Mouse (Mus musculus) myocyte (in vitro differentiated cells): Measurements from ENCODE around the gene Olfr670. TPM values are rescaled to one million over a fixed set of nuclear protein-coding genes. Genes with fewer than 3 reads are reported as not detected.

Experiments
- H3K27me3 ChIP-seq: one replicate; pipeline ENCODE4 v1.6.1; 2011; ENCODE audit not compliant: control insufficient read depth, insufficient read depth, insufficient read length
- H3K36me3 ChIP-seq: one replicate; pipeline ENCODE4 v1.6.1; 2011; ENCODE audit not compliant: control insufficient read depth, insufficient read depth
- H3K4me2 ChIP-seq: one replicate; pipeline ENCODE4 v1.6.1; 2011; ENCODE audit warnings: low read depth, control low read depth
- H3K4me3 ChIP-seq: one replicate; pipeline ENCODE4 v1.5.1; 2011; ENCODE audit warnings: mild to moderate bottlenecking, control low read depth, moderate library complexity
- H3K79me2 ChIP-seq: one replicate; pipeline ENCODE4 v1.6.1; 2011; ENCODE audit not compliant: control insufficient read depth, insufficient read depth
- H3ac ChIP-seq: one replicate; pipeline ENCODE4 v1.6.1; 2011; ENCODE audit not compliant: control insufficient read depth, insufficient read length
- CEBPB ChIP-seq: IDR thresholded peaks from 2 replicates; pipeline ENCODE4 v1.6.1; 2011; ENCODE audit warnings: mild to moderate bottlenecking, moderate library complexity; ENCODE audit not compliant: poor library complexity, insufficient read depth, severe bottlenecking
- E2F4 ChIP-seq: IDR thresholded peaks from one replicate; pipeline ENCODE4 v1.6.1; 2011; ENCODE audit warnings: mild to moderate bottlenecking, control low read depth, moderate library complexity; ENCODE audit not compliant: insufficient read depth
- MAX ChIP-seq: IDR thresholded peaks from one replicate; pipeline ENCODE4 v1.6.1; 2011; ENCODE audit warnings: low read depth, mild to moderate bottlenecking, control low read depth
- MYOD1 ChIP-seq, 3 experiments: IDR thresholded peaks; one replicate each; pipeline ENCODE4 v1.6.1; 2011; ENCODE audit warnings: control low read depth in 2 of 3, low read depth in 2 of 3, mild to moderate bottlenecking in 2 of 3, moderate library complexity in 1 of 3; ENCODE audit not compliant: insufficient read length in 2 of 3, control insufficient read depth in 1 of 3
- MYOG ChIP-seq, 3 experiments: IDR thresholded peaks; one replicate each; pipeline ENCODE4 v1.6.1; 2011; ENCODE audit warnings: control low read depth in 2 of 3, low read depth in 2 of 3, mild to moderate bottlenecking in 2 of 3; ENCODE audit not compliant: insufficient read length in 2 of 3, control insufficient read depth in 1 of 3, insufficient read depth in 1 of 3
- POLR2A ChIP-seq: IDR thresholded peaks from one replicate; pipeline ENCODE4 v1.6.1; 2011; ENCODE audit warnings: low read depth, mild to moderate bottlenecking, control low read depth, moderate library complexity; ENCODE audit not compliant: insufficient read length
- POLR2AphosphoS2 ChIP-seq: IDR thresholded peaks from one replicate; pipeline ENCODE4 v1.6.1; 2011; ENCODE audit warnings: low read depth, control low read depth; ENCODE audit not compliant: insufficient read length
- REST ChIP-seq: IDR thresholded peaks from one replicate; pipeline ENCODE4 v1.6.1; 2011; ENCODE audit warnings: mild to moderate bottlenecking, control low read depth, moderate library complexity; ENCODE audit not compliant: insufficient read depth, insufficient read length
- SRF ChIP-seq: IDR thresholded peaks from one replicate; pipeline ENCODE4 v1.6.1; 2011; ENCODE audit warnings: low read depth; ENCODE audit not compliant: control insufficient read depth, insufficient read length
- TCF12 ChIP-seq: IDR thresholded peaks from one replicate; pipeline ENCODE4 v1.6.1; 2011; ENCODE audit warnings: mild to moderate bottlenecking, control low read depth; ENCODE audit not compliant: poor library complexity, insufficient read depth, severe bottlenecking
- TCF3 ChIP-seq: IDR thresholded peaks from one replicate; pipeline ENCODE4 v1.6.1; 2011; ENCODE audit warnings: low read depth, control low read depth; ENCODE audit not compliant: insufficient read length
- USF1 ChIP-seq: IDR thresholded peaks from one replicate; pipeline ENCODE4 v1.6.1; 2011; ENCODE audit warnings: low read depth, mild to moderate bottlenecking, control low read depth, moderate library complexity
- polyA plus RNA-seq: library from polyadenylated mRNA; unstranded; fragments of >200 nt; fragmentation: generic; extraction: Trizol; gene quantifications from one replicate; pipeline ENCODE4 v1.2.1, GENCODE M21; 2012; ENCODE audit warnings: missing spikeins

Olfr670 gene
- polyA plus RNA-seq, 1 experiment: not detected

GRCm38 (mm10) chr7:104927957-104928356, 34.5 kb downstream of the Olfr670 start, which contains the start of gene Olfr668:
TSS of gene Olfr668 (minus strand) at chr7:104928057.
- H3K36me3 ChIP-seq: no peaks in the 10 kb centered on the region
- TF ChIP-seq TCF12: no peak
- no peak for TF ChIP-seq REST
- no peak for TF ChIP-seq MAX
- TF ChIP-seq MYOG (IDR thresholded peaks at IDR 0.05; ENCODE audit: control insufficient read depth in 1 of 3, insufficient read depth in 1 of 3, insufficient read length in 2 of 3, low read depth in 2 of 3): no peak
- TF ChIP-seq SRF: no peak
- no peak for TF ChIP-seq POLR2A
- TF ChIP-seq MYOD1 (IDR thresholded peaks at IDR 0.05; ENCODE audit: control insufficient read depth in 1 of 3, insufficient read length in 2 of 3, low read depth in 2 of 3): no peak
- no peak for TF ChIP-seq POLR2AphosphoS2
- no peak within 1 kb of the TSS for H3K4me2 ChIP-seq
- no peak within 1 kb of the TSS for H3K4me3 ChIP-seq
- H3ac ChIP-seq: no peak within 1 kb of the TSS
- H3K27me3 ChIP-seq: no peaks in the 10 kb centered on the region
- H3K79me2 ChIP-seq: no peaks in the 10 kb centered on the region

GRCm38 (mm10) chr7:104921382-104921781, 41.0 kb downstream of the Olfr670 start, which contains the start of gene Olfr667:
TSS of gene Olfr667 (minus strand) at chr7:104921482.
- Histone ChIP-seq H3ac (no peak within 1 kb of the TSS), H3K4me2 (no peak within 1 kb of the TSS), H3K27me3 (no peaks in the 10 kb centered on the region), H3K36me3 (no peaks in the 10 kb centered on the region), H3K79me2 (no peaks in the 10 kb centered on the region), H3K4me3 (no peak within 1 kb of the TSS)
- TF ChIP-seq REST: no peak
- TF ChIP-seq MAX: no peak
- TF ChIP-seq USF1: no peak
- TF ChIP-seq TCF3: no peak
- TF ChIP-seq MYOG (IDR thresholded peaks at IDR 0.05; ENCODE audit: control insufficient read depth in 1 of 3, insufficient read depth in 1 of 3, insufficient read length in 2 of 3, low read depth in 2 of 3): no peak
- TF ChIP-seq POLR2AphosphoS2: no peak
- TF ChIP-seq POLR2A: no peak
- no peak for TF ChIP-seq MYOD1 (IDR thresholded peaks at IDR 0.05; ENCODE audit: control insufficient read depth in 1 of 3, insufficient read length in 2 of 3, low read depth in 2 of 3)
- TF ChIP-seq E2F4: no peak
- TF ChIP-seq TCF12: no peak
- TF ChIP-seq SRF: no peak
- no peak for TF ChIP-seq CEBPB

Other genes starting within 250 kb of the Olfr670 start
- gene Usp17le, start 185.2 kb downstream of the Olfr670 start, polyA plus RNA-seq: 0.56 TPM
- gene Usp17lb, start 120.0 kb downstream of the Olfr670 start, polyA plus RNA-seq: 0.20 TPM
- gene Usp17la, start 105.6 kb downstream of the Olfr670 start, polyA plus RNA-seq: 5.3 TPM
- gene Olfr665, start 84.6 kb downstream of the Olfr670 start, polyA plus RNA-seq: not detected
- not detected for gene Olfr666, start 66.7 kb downstream of the Olfr670 start, polyA plus RNA-seq
- not detected for gene Olfr667, start 41.1 kb downstream of the Olfr670 start, polyA plus RNA-seq
- not detected for gene Olfr668, start 34.6 kb downstream of the Olfr670 start, polyA plus RNA-seq
- not detected for gene Olfr669, start 28.4 kb downstream of the Olfr670 start, polyA plus RNA-seq
- not detected for gene Olfr671, start 16.5 kb upstream of the Olfr670 start, polyA plus RNA-seq
- gene Olfr672, start 39.4 kb upstream of the Olfr670 start, polyA plus RNA-seq: not detected
- not detected for gene Olfr675, start 65.8 kb upstream of the Olfr670 start, polyA plus RNA-seq
- not detected for gene Olfr676, start 70.1 kb upstream of the Olfr670 start, polyA plus RNA-seq
- gene Olfr677, start 88.8 kb upstream of the Olfr670 start, polyA plus RNA-seq: not detected
- gene Olfr678, start 101.9 kb upstream of the Olfr670 start, polyA plus RNA-seq: not detected
- not detected for gene Olfr679, start 118.6 kb upstream of the Olfr670 start, polyA plus RNA-seq
- not detected for gene Olfr680-ps1, start 130.2 kb upstream of the Olfr670 start, polyA plus RNA-seq
- gene Olfr681, start 154.2 kb upstream of the Olfr670 start, polyA plus RNA-seq: not detected
- not detected for gene Olfr683, start 184.4 kb upstream of the Olfr670 start, polyA plus RNA-seq
- gene Olfr684, start 201.0 kb upstream of the Olfr670 start, polyA plus RNA-seq: not detected
- not detected for gene Olfr685, start 223.4 kb upstream of the Olfr670 start, polyA plus RNA-seq
- gene Olfr686, start 244.9 kb upstream of the Olfr670 start, polyA plus RNA-seq: not detected